24 mouse cellular contexts compared by ENCODE assay signal in the genomic region with DNA sequence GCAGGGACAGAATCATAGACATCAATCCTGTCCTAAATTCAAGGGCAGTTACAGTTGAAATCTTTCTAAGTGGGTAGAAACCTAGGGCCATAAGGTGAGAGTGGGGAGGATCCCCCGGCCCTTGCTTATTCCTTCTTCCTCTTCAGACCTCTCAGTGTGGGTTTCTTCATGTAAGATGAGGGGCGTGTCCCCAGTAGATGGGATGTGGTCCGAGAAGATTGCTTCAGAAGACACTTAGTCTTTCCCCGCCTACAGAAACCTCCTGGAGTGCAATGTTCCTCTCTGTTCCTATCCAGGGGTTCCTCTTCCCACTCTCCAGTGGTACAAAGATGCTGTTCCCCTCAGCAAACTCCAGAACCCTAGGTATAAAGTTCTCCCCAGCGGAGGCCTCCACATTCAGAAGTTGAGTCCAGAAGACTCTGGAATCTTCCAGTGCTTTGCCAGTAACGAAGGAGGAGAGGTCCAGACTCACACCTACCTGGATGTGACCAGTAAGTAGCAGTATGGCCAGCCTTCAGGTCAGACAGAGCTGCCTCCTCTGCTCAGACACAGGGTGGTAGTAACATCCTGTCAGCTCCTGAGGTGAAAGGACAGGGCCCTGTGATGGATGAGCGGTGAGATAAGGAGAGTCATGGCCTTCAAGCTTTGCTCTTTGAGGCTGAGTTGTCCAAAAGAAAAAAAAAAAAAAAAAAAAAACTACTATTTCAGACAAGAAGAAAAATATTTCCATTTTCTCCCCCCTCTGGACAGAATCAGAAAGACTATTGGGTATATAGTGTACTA.
"Had no signal": no experiment of that assay in that cellular context is flagged by ENCODE, and none has a peak within 500 bp of the region (broad histone marks: within the 10 kb centered on the region; RNA-seq: fewer than 3 reads in every experiment).

No protein-coding gene starts in this region.

- H3K9me3 ChIP-seq: kidney, embryonic 15.5 days; limb, embryonic 12.5 days; limb, embryonic 15.5 days; lung, embryonic 15.5 days; midbrain, embryonic 10.5 days; midbrain, embryonic 13.5 days; neural tube, embryonic 13.5 days had no signal

- H3K27ac ChIP-seq: kidney, embryonic 15.5 days; limb, embryonic 12.5 days; limb, embryonic 15.5 days; liver, embryonic 14.5 days; lung, embryonic 15.5 days; midbrain, embryonic 10.5 days; midbrain, embryonic 13.5 days; neural tube, embryonic 13.5 days; stomach, postnatal 0 days had no signal

- H3K4me1 ChIP-seq: lung, embryonic 15.5 days; megakaryocyte, embryonic 14.5 days had no signal

- H3K27me3 ChIP-seq: kidney, embryonic 15.5 days; limb, embryonic 12.5 days; limb, embryonic 15.5 days; lung, embryonic 15.5 days; megakaryocyte, embryonic 14.5 days; midbrain, embryonic 13.5 days; neural tube, embryonic 13.5 days had no signal

- ATAC-seq: liver, postnatal 0 days; midbrain, embryonic 13.5 days; midbrain, embryonic 16.5 days had no signal

- H3K4me2 ChIP-seq: kidney, embryonic 15.5 days; limb, embryonic 12.5 days; limb, embryonic 15.5 days; liver, embryonic 11.5 days; lung, embryonic 15.5 days; midbrain, embryonic 13.5 days; neural tube, embryonic 13.5 days had no signal

- H3K4me3 ChIP-seq: kidney, embryonic 15.5 days; limb, embryonic 12.5 days; limb, embryonic 15.5 days; lung, embryonic 15.5 days; midbrain, embryonic 10.5 days; midbrain, embryonic 13.5 days; myocyte; neural tube, embryonic 13.5 days had no signal

- H3K9ac ChIP-seq: kidney, embryonic 15.5 days; limb, embryonic 12.5 days; limb, embryonic 15.5 days; liver, embryonic 14.5 days; liver, postnatal 0 days; lung, embryonic 15.5 days; midbrain, embryonic 13.5 days; neural tube, embryonic 13.5 days had no signal

- DNase-seq: kidney, adult 8-10 months; kidney, postnatal 10 days; kidney, postnatal 36 days; left cerebral cortex, postnatal 4 days; liver, postnatal 0 days; lung, postnatal 10 days; lung, postnatal 4 days; retina, postnatal 1 day; right cerebral cortex, postnatal 25 days; thymus, adult 2 months; thymus, postnatal 25 days had no signal

- H3K36me3 ChIP-seq: kidney, embryonic 15.5 days; limb, embryonic 12.5 days; limb, embryonic 15.5 days; lung, embryonic 15.5 days; midbrain, embryonic 10.5 days; midbrain, embryonic 13.5 days; neural tube, embryonic 13.5 days had no signal
